Mouse (Mus musculus): ENCODE data around the gene Fcho2. TPM values are rescaled to one million over a fixed set of nuclear protein-coding genes. Genes with fewer than 3 reads are reported as not detected.

Gene Fcho2
- total and polyA plus RNA-seq, 3 experiments: 2.2 to 5.8 TPM; not detected in 1

GRCm38 (mm10) chr13:98755886-98756285 is 59.4 kb downstream of the Fcho2 start:
- TF ChIP-seq TAL1 (IDR thresholded peaks at IDR 0.05; ENCODE audit: low read length) (peak; percentile 85), POLR2AphosphoS5 (IDR thresholded peaks at IDR 0.05; ENCODE audit: borderline replicate concordance, low read depth, low read length) (no peak), EP300 (IDR thresholded peaks at IDR 0.05; ENCODE audit: low read depth in 1 of 2, low read length in 2 of 2) (peak; percentile 89 to 94), RCOR1 (IDR thresholded peaks at IDR 0.05; ENCODE audit: low read depth, low read length) (peak; percentile 92), ETS1 (IDR thresholded peaks at IDR 0.05; ENCODE audit: low read depth, low read length) (peak; percentile 47; the same call in 1 of the 2 replicates), TCF12 (IDR thresholded peaks at IDR 0.05; ENCODE audit: low read depth, low read length) (peak; percentile 92), MYC (IDR thresholded peaks at IDR 0.05; ENCODE audit: low read depth, low read length) (no peak), GATA1 (IDR thresholded peaks at IDR 0.05; ENCODE audit: low read depth, low read length) (peak; percentile 94), MAFK (IDR thresholded peaks at IDR 0.05; ENCODE audit: borderline replicate concordance, low read depth, low read length) (no peak), MEF2A (IDR thresholded peaks at IDR 0.05; ENCODE audit: extremely low read depth, insufficient replicate concordance, low read depth, low read length, poor library complexity, severe bottlenecking) (0 out of 2 replicates have a peak, but pooled peaks have one; percentile 24), ZMIZ1 (IDR thresholded peaks at IDR 0.05; ENCODE audit: low read depth, low read length) (no peak), MAZ (IDR thresholded peaks at IDR 0.05; ENCODE audit: low read depth, low read length) (no peak)
- peaks cover 0 to 14% of the 10 kb centered on the region in 2 experiments; a peak in 3 of 4 replicates for H3K36me3 ChIP-seq (ENCODE audit: control insufficient read depth in 1 of 2, insufficient read depth in 2 of 2, low read length in 2 of 2)
- peaks cover 6% of the 10 kb centered on the region in 2 experiments; a peak in 2 of 4 replicates for H3K4me1 ChIP-seq (ENCODE audit: control insufficient read depth in 1 of 2, insufficient read depth in 2 of 2, low read length in 2 of 2)
- H3K9ac ChIP-seq (ENCODE audit: control insufficient read depth, low read depth, low read length, poor library complexity, severe bottlenecking): no peak overlapping the region
- H3K4me3 ChIP-seq (ENCODE audit: control insufficient read depth in 1 of 2, insufficient read depth in 1 of 2, low read depth in 2 of 2, low read length in 2 of 2): no peak overlapping the region
- no peaks in the 10 kb centered on the region for H3K27me3 ChIP-seq (ENCODE audit: control insufficient read depth in 1 of 2, insufficient read depth in 2 of 2, low read length in 2 of 2)
- DNase-seq (ENCODE audit: low read depth, low spot score): peak; percentile 70
- H3K79me2 ChIP-seq (ENCODE audit: control insufficient read depth, insufficient read depth, low read length, poor library complexity): no peaks in the 10 kb centered on the region; the same call in 1 of the 2 replicates
- H3K27ac ChIP-seq (ENCODE audit: control insufficient read depth, low read depth, low read length): peak overlapping the region; percentile 42
- H3K9me3 ChIP-seq (replicated peaks; ENCODE audit: insufficient read depth, low read length): no peaks in the 10 kb centered on the region

- Histone ChIP-seq H3K4me1 (ENCODE audit: control insufficient read depth in 1 of 2, insufficient read depth in 2 of 2, low read length in 2 of 2) (peaks cover 0 to 8% of the 10 kb centered on the region in 2 experiments; a peak in 1 of 4 replicates), H3K27ac (ENCODE audit: control insufficient read depth, low read depth, low read length) (no peak overlapping the region), H3K27me3 (ENCODE audit: control insufficient read depth in 1 of 2, insufficient read depth in 2 of 2, low read length in 2 of 2) (no peaks in the 10 kb centered on the region), H3K9ac (ENCODE audit: control insufficient read depth, low read depth, low read length, poor library complexity, severe bottlenecking) (no peak overlapping the region), H3K36me3 (ENCODE audit: control insufficient read depth in 1 of 2, insufficient read depth in 2 of 2, low read length in 2 of 2) (peaks cover 6 to 7% of the 10 kb centered on the region in 2 experiments), H3K9me3 (replicated peaks; ENCODE audit: insufficient read depth, low read length) (no peaks in the 10 kb centered on the region), H3K79me2 (ENCODE audit: control insufficient read depth, insufficient read depth, low read length, poor library complexity) (no peaks in the 10 kb centered on the region), H3K4me3 (ENCODE audit: control insufficient read depth in 1 of 2, insufficient read depth in 1 of 2, low read depth in 2 of 2, low read length in 2 of 2) (no peak overlapping the region)
- no peak for DNase-seq (ENCODE audit: low read depth, low spot score)
- TF ChIP-seq CHD1 (IDR thresholded peaks at IDR 0.05; ENCODE audit: low read depth, low read length) (no peak), SIN3A (IDR thresholded peaks at IDR 0.05; ENCODE audit: low read length) (no peak), MAZ (IDR thresholded peaks at IDR 0.05; ENCODE audit: low read depth, low read length) (no peak), E2F4 (IDR thresholded peaks at IDR 0.05; ENCODE audit: borderline replicate concordance, low read depth, low read length) (no peak), CTCF (IDR thresholded peaks at IDR 0.05 in 2 of 3, conservative IDR thresholded peaks at IDR 0.05 in 1 of 3; ENCODE audit: control insufficient read depth in 1 of 3, insufficient read depth in 1 of 3, low read depth in 2 of 3, low read length in 3 of 3, poor library complexity in 1 of 3, severe bottlenecking in 1 of 3) (no peak), USF2 (IDR thresholded peaks at IDR 0.05; ENCODE audit: borderline replicate concordance in 1 of 2, insufficient read depth in 1 of 2, low read depth in 1 of 2, low read length in 2 of 2) (no peak), USF1 (IDR thresholded peaks at IDR 0.05; ENCODE audit: low read depth, low read length) (no peak), UBTF (IDR thresholded peaks at IDR 0.05; ENCODE audit: borderline replicate concordance, insufficient read depth, low read depth, low read length) (no peak), HCFC1 (IDR thresholded peaks at IDR 0.05; ENCODE audit: low read depth, low read length) (no peak), ZMIZ1 (IDR thresholded peaks at IDR 0.05; ENCODE audit: low read depth, low read length) (no peak), ZNF384 (IDR thresholded peaks at IDR 0.05; ENCODE audit: low read depth, low read length) (no peak)
Observed at GRCm38 (mm10) chr13:98744679-98745078, 70.6 kb downstream of the Fcho2 start.
